Mouse (Mus musculus) E14TG2a.4 (cell line): Measurements from ENCODE around the gene Malsu1.

ENCODE experiments used
- H3K27me3 ChIP-seq: 2 replicates; pipeline ENCODE4 v1.6.1; 2014; ENCODE audit warnings: low read length, control low read depth; ENCODE audit not compliant: insufficient read depth
- H3K36me3 ChIP-seq: 2 replicates; pipeline ENCODE4 v1.6.1; 2014; ENCODE audit warnings: low read length, control low read depth; ENCODE audit not compliant: insufficient read depth
- H3K4me1 ChIP-seq: replicated peaks from 2 replicates; pipeline ENCODE4 v1.6.1; 2014; ENCODE audit warnings: low read depth, low read length, control low read depth
- H3K4me3 ChIP-seq: replicated peaks from 2 replicates; pipeline ENCODE4 v1.5.1; 2014; ENCODE audit warnings: mild to moderate bottlenecking, low read length
- H3K9me3 ChIP-seq: 2 replicates; pipeline ENCODE4 v1.6.1; 2014; ENCODE audit warnings: low read length, control low read depth
- CTCF ChIP-seq: conservative IDR thresholded peaks from 2 replicates; pipeline ENCODE4 v1.5.1; 2014; ENCODE audit warnings: low read length
- NANOG ChIP-seq: IDR thresholded peaks from 2 replicates; pipeline ENCODE4 v1.6.1; 2014; ENCODE audit warnings: borderline replicate concordance, low read length, mixed read lengths
- POU5F1 ChIP-seq: IDR thresholded peaks from 2 replicates; pipeline ENCODE4 v1.6.1; 2014; ENCODE audit warnings: low read length, borderline replicate concordance

Gene Malsu1

GRCm38 (mm10) chr6:49096933-49097461 is 23.4 kb downstream of the Malsu1 start:
- TF ChIP-seq CTCF (no peak), POU5F1 (no peak), NANOG (no peak)
- Histone ChIP-seq H3K36me3 (peaks cover 74% of the 10 kb centered on the region), H3K4me3 (0 out of 2 replicates have a peak overlapping the region, but pooled peaks have one; percentile 0), H3K9me3 (no peaks in the 10 kb centered on the region), H3K27me3 (no peaks in the 10 kb centered on the region), H3K4me1 (peaks cover 82% of the 10 kb centered on the region)

GRCm38 (mm10) chr6:49097596-49098110 is 24.1 kb downstream of the Malsu1 start:
- Histone ChIP-seq H3K36me3 (peaks cover 74% of the 10 kb centered on the region), H3K27me3 (no peaks in the 10 kb centered on the region), H3K9me3 (no peaks in the 10 kb centered on the region), H3K4me3 (no peak overlapping the region), H3K4me1 (peaks cover 86% of the 10 kb centered on the region)
- no peak for TF ChIP-seq NANOG
- TF ChIP-seq CTCF: no peak
- no peak for TF ChIP-seq POU5F1

GRCm38 (mm10) chr6:49099086-49099485 is 25.5 kb downstream of the Malsu1 start:
- no peak; the same call in 1 of the 2 replicates for TF ChIP-seq NANOG
- no peak for TF ChIP-seq POU5F1
- no peak for TF ChIP-seq CTCF
- H3K4me3 ChIP-seq: 0 out of 2 replicates have a peak overlapping the region, but pooled peaks have one; percentile 5
- peaks cover 81% of the 10 kb centered on the region for H3K4me1 ChIP-seq
- H3K9me3 ChIP-seq: no peaks in the 10 kb centered on the region
- peaks cover 74% of the 10 kb centered on the region for H3K36me3 ChIP-seq
- H3K27me3 ChIP-seq: no peaks in the 10 kb centered on the region

DNA sequence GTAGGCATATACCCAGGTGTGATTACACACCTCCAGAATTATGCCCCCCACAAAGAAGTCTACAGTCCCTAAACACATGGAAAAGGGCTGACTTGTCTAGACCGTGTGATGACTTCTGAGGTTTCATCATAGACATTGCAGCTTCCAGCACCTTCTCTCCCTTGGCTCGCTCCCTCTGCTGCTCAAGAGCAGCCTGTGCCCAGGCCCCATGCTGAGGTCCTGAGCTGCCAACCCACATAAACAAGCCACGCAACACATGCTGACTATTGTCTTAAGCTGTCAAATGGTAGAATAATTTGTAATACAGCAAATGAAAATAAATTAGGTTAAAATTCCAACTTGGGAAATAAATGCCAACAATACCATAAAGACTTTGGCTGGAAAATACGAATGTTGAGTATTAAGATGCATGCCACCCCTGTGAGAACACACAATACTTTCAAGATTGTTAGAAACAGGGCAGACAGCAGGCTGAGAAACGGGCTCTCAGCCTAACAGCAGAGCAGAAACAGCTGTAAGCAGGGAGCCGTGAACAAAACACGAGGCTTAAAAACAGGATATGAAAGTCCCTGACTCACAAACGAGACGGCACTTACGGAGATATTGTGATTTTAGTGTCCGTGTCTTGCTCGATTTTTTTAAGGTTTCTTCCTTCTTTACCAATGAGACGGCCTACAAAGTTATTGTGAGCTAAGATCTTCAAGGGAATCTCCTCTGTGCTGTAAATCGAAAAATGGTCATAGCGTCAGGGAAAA is 33.3 kb downstream of the Malsu1 start:
- peaks cover 94% of the 10 kb centered on the region for H3K36me3 ChIP-seq
- no peaks in the 10 kb centered on the region for H3K9me3 ChIP-seq
- no peak overlapping the region for H3K4me3 ChIP-seq
- H3K27me3 ChIP-seq: no peaks in the 10 kb centered on the region
- peaks cover 23% of the 10 kb centered on the region for H3K4me1 ChIP-seq
- no peak for TF ChIP-seq CTCF
- TF ChIP-seq POU5F1: no peak

DNA sequence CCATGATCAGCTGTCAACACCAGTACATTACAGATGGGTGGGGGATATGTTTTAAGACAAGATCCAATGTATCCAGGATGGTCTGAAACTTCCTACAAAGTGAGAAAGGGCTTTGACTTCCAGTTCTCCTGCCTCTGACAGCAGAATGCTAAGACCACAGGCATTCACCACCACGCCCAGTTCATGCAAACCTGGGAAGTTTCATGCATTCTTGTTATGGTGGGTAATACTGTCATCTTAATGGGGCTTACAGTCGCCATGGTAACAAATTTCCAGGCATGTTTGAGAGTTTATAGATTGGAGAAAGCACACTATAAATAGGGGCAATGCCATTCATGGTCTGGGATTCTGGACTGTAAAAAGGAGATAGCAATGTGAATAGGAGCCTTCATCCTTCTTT is 35.6 kb downstream of the Malsu1 start:
- Histone ChIP-seq H3K4me3 (no peak overlapping the region), H3K4me1 (peaks cover 16% of the 10 kb centered on the region), H3K27me3 (no peaks in the 10 kb centered on the region), H3K9me3 (no peaks in the 10 kb centered on the region), H3K36me3 (peaks cover 80% of the 10 kb centered on the region)
- no peak for TF ChIP-seq POU5F1
- TF ChIP-seq CTCF: no peak
- no peak for TF ChIP-seq NANOG

DNA sequence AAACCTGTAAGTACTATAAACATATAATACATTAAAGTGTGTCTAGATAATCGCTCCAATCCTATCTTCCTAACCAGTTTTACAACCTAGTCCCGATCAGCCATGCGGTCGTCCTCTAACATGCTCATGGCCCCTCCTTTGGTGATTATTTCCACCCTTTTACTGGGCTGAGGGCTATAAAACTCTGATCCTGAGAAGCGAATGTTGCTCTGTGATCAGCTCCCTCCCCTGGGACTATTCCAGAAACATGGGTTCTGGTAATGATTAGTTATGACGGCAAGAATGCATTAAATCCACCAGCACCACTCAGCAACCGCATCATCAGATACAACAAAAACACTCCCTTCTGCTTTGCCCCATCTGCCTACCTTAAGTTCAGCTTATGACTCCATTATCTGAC is 40.3 kb downstream of the Malsu1 start:
- no peaks in the 10 kb centered on the region for H3K27me3 ChIP-seq
- H3K36me3 ChIP-seq: peaks cover 78% of the 10 kb centered on the region

DNA sequence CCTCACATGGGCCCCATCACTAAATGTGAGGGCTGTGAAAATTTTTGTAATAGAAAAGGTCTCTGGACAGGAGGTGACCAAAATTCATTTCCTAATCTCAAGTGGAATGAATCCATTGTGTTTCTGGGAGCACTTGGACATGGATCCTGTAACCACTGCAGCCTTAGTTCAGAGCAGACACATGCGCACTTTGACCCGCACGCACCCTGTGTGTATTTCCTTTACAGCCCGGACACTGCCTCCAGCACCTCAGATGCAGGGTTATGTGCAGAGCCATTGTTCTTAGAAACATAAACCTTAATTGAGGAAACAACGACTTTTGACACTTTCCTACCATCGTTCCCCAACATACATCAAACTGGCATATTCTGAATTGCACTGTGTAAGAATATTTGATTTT is 40.9 kb downstream of the Malsu1 start:
- TF ChIP-seq NANOG: no peak
- TF ChIP-seq POU5F1: no peak
- no peak for TF ChIP-seq CTCF
- Histone ChIP-seq H3K9me3 (no peaks in the 10 kb centered on the region), H3K4me3 (no peak overlapping the region), H3K36me3 (peaks cover 73% of the 10 kb centered on the region), H3K4me1 (peaks cover 16% of the 10 kb centered on the region), H3K27me3 (no peaks in the 10 kb centered on the region)

More for the DNA sequence above, 40.3 kb downstream of the Malsu1 start:
- Histone ChIP-seq H3K9me3 (no peaks in the 10 kb centered on the region), H3K4me3 (no peak overlapping the region), H3K4me1 (peaks cover 16% of the 10 kb centered on the region)
- no peak for TF ChIP-seq CTCF
- TF ChIP-seq POU5F1: no peak
- no peak for TF ChIP-seq NANOG

- TF ChIP-seq NANOG: no peak
- TF ChIP-seq POU5F1: no peak
- TF ChIP-seq CTCF: no peak
- no peak overlapping the region for H3K4me3 ChIP-seq
- no peaks in the 10 kb centered on the region for H3K27me3 ChIP-seq
- H3K4me1 ChIP-seq: peaks cover 21% of the 10 kb centered on the region
- H3K9me3 ChIP-seq: no peaks in the 10 kb centered on the region
- peaks cover 77% of the 10 kb centered on the region for H3K36me3 ChIP-seq
These were observed 42.0 kb downstream of the Malsu1 start for GRCm38 (mm10) chr6:49115550-49115949.

GRCm38 (mm10) chr6:49116241-49116640 is 42.6 kb downstream of the Malsu1 start:
- Histone ChIP-seq H3K9me3 (no peaks in the 10 kb centered on the region), H3K27me3 (no peaks in the 10 kb centered on the region), H3K4me1 (peaks cover 16% of the 10 kb centered on the region), H3K36me3 (peaks cover 71% of the 10 kb centered on the region), H3K4me3 (no peak overlapping the region)
- no peak for TF ChIP-seq CTCF
- TF ChIP-seq NANOG: no peak
- no peak for TF ChIP-seq POU5F1
